Mouse (Mus musculus) MEL (cell line): Measurements from ENCODE around the gene Trappc6a.

Experiments
- CHD1 ChIP-seq: IDR thresholded peaks from 2 replicates; pipeline ENCODE4 v1.6.1; 2012; ENCODE audit warnings: low read depth, mild to moderate bottlenecking, inconsistent platforms, low read length, improper control_type of control experiment
- CHD2 ChIP-seq: IDR thresholded peaks from 2 replicates; pipeline ENCODE4 v1.6.1; 2011; ENCODE audit warnings: low read length, improper control_type of control experiment
- CTCF ChIP-seq, 3 experiments: IDR thresholded peaks in 2 of 3; conservative IDR thresholded peaks in 1 of 3; 2 replicates each; pipeline ENCODE4 v1.5.1; 2011 to 2012; ENCODE audit warnings: low read length in 3 of 3, low read depth in 2 of 3, mild to moderate bottlenecking in 2 of 3, improper control_type of control experiment in 1 of 3, inconsistent platforms in 1 of 3, mixed read lengths in 1 of 3, moderate library complexity in 1 of 3; ENCODE audit not compliant: control insufficient read depth in 1 of 3, insufficient read depth in 1 of 3, poor library complexity in 1 of 3, severe bottlenecking in 1 of 3
- E2F4 ChIP-seq: IDR thresholded peaks from 2 replicates; pipeline ENCODE4 v1.6.1; 2011; ENCODE audit warnings: low read depth, low read length, improper control_type of control experiment, borderline replicate concordance
- EP300 ChIP-seq, 2 experiments: IDR thresholded peaks; 2 replicates each; pipeline ENCODE4 v1.6.1; 2011; ENCODE audit warnings: improper control_type of control experiment in 2 of 2, low read length in 2 of 2, low read depth in 1 of 2, mild to moderate bottlenecking in 1 of 2
- GABPA ChIP-seq: IDR thresholded peaks from 2 replicates; pipeline ENCODE4 v1.6.1; 2012; ENCODE audit warnings: low read depth, mild to moderate bottlenecking, inconsistent platforms, low read length, improper control_type of control experiment, moderate library complexity
- GATA1 ChIP-seq: IDR thresholded peaks from 2 replicates; pipeline ENCODE4 v1.6.1; 2011; ENCODE audit warnings: low read depth, low read length, improper control_type of control experiment
- MAX ChIP-seq: IDR thresholded peaks from 2 replicates; pipeline ENCODE4 v1.6.1; 2011; ENCODE audit warnings: low read length, improper control_type of control experiment
- POLR2A ChIP-seq, 2 experiments: IDR thresholded peaks; 2 replicates each; pipeline ENCODE4 v1.6.1; 2011 to 2012; ENCODE audit warnings: low read length in 2 of 2, mild to moderate bottlenecking in 2 of 2, control low read depth in 1 of 2, improper control_type of control experiment in 1 of 2, low read depth in 1 of 2, moderate library complexity in 1 of 2; ENCODE audit not compliant: control insufficient read depth in 1 of 2, insufficient read depth in 1 of 2, poor library complexity in 1 of 2
- USF1 ChIP-seq: IDR thresholded peaks from 2 replicates; pipeline ENCODE4 v1.6.1; 2014; ENCODE audit warnings: low read depth, mild to moderate bottlenecking, inconsistent platforms, low read length, improper control_type of control experiment, moderate library complexity
- ZC3H11A ChIP-seq: IDR thresholded peaks from 2 replicates; pipeline ENCODE4 v1.6.1; 2012; ENCODE audit warnings: low read depth, mild to moderate bottlenecking, inconsistent platforms, low read length, improper control_type of control experiment
- ZKSCAN1 ChIP-seq: IDR thresholded peaks from 2 replicates; pipeline ENCODE4 v1.6.1; 2012; ENCODE audit warnings: low read depth, mild to moderate bottlenecking, inconsistent platforms, low read length, improper control_type of control experiment, moderate library complexity
- ZMIZ1 ChIP-seq: IDR thresholded peaks from 2 replicates; pipeline ENCODE4 v1.6.1; 2012; ENCODE audit warnings: low read depth, mild to moderate bottlenecking, inconsistent platforms, low read length, improper control_type of control experiment, moderate library complexity

DNA sequence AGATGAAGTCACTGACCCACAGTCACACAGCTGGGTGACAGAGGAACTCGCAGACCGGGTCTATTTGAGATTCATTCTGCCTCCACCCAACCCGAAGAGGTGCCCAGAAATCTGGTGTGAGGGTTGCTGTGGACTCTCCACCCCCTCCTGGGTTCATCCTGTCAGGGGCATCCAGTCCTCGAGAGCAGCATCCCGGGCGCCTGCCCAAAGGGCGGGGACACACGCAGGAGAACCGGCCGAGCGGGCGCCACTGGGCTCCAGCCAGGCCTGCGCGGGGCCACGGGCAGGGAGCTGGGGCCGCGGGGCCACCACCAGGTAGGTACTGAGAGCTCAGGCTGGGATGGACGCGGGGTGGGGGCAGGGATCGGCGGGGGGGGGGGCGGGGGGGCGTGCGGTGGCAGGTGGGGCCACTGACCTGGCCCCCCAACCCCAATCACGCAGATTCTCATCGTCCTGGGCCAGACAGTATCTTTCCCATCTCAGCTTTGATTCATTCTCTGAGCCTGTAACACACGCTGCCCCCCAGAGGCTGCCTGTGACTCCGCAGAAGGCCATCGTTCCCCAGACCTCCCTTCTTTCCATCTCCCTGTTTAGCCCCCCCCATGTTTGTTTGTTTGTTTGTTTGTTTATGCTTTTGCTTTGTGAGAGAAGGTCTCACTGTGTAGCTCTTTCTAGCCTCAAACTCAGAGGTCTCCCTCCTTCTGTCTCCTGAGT, 9.6 kb downstream of the Trappc6a start, which contains the start of gene Nkpd1:
- TF ChIP-seq EP300 (IDR thresholded peaks at IDR 0.05; ENCODE audit: low read depth in 1 of 2, low read length in 2 of 2) (no peak), ZMIZ1 (no peak), CTCF (IDR thresholded peaks at IDR 0.05 in 2 of 3, conservative IDR thresholded peaks at IDR 0.05 in 1 of 3; ENCODE audit: control insufficient read depth in 1 of 3, insufficient read depth in 1 of 3, low read depth in 2 of 3, low read length in 3 of 3, poor library complexity in 1 of 3, severe bottlenecking in 1 of 3) (peak; percentile 43 to 77 (median 60)), E2F4 (no peak), CHD2 (no peak), USF1 (no peak), ZKSCAN1 (no peak), POLR2A (IDR thresholded peaks at IDR 0.05; ENCODE audit: control insufficient read depth in 1 of 2, insufficient read depth in 1 of 2, low read depth in 1 of 2, low read length in 2 of 2, poor library complexity in 1 of 2) (no peak), GATA1 (no peak), ZC3H11A (no peak), MAX (no peak), CHD1 (no peak), GABPA (no peak)
